Mouse (Mus musculus): ENCODE measurements around the gene BC035044.
"Not testable (repeated sequence)": the region's sequence is repeated elsewhere in the genome, so short reads cannot be mapped to it uniquely, and the experiment has no call there.

The BC035044 gene

DNA sequence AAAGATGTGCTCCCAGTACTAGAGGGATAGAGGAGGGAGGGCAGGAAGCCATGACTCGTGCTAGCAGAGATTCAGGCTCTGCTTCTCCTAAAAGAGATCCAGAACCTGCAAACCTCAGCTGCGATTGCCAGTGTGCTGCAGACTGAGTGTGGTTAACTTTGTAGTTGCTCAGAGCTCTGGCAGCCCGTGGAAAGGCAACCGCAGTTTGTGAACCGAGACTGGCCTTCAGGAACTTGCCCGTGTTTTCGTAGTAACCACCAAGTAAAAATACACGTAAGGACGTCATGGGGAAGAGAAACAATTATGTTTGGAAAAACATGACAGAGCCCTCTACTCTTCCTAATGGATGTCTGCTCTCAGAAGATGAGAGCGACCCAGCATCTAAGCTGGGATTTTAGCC is 57.9 kb downstream of the BC035044 start:
- DNase-seq (ENCODE audit: low spot score) = no peak

DNA sequence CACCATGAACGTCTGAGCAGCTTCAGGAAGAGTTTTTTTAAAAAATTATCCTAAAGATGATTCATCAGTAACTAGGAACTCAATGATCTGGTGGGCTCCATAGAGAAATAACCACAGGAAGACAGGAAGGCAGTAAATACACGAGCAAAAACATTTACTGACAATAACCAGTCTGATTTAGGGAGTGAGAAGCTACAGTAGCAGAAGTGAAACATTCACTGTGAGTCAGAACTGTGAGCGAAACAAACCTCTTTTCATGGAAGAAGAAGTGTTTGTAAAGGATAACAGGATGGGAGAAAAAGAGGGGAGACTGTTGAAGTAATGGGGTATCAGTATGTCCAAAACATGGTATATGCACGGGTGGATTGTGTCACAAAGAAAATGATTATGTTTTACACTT is 61.1 kb downstream of the BC035044 start:
- no peak for DNase-seq (ENCODE audit: low spot score)

DNA sequence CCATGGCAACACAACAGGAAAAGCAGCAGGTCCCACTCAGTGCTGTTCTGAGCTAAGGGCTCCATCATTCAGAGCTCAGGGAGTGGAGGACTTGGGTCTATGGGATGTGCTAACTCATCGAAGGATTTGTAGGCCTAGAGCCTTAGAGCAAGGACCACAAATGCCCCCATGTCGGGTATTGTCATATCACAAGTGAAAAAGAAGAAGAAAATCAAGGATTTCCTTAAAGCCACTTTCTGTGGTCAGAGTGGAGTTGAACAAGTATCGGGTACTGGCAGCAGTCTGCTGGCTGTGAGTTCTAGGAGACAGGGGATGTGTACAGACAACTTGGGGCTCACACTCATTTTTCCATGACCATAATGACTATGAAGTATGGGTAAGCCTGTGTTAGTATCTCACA is 64.1 kb downstream of the BC035044 start:
- no peak for DNase-seq (ENCODE audit: low spot score)

DNA sequence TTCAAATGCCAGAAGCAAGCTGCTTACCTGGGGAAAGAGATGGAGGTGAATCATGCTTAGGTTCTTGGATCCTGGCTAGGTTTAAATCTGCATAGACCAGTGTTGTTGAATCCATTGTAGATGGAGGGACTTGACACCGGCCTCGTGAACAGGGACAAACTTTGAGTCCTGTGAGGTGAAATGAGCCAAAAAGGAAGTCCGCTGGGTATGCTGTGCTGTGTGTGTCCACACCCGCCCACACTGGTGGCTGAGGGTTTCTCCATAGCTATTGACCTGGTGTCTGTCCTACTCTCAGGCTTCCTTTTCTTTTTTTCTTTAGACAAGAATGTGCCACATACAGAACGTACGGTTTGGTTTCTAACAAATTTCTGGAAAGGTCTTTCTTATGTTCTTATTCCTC is 64.8 kb downstream of the BC035044 start, which contains the start of the genes Gm44511 and Klrb1b:
Gm44511 (minus strand) TSS at position 184 of the 400 bp plus-strand sequence.
Klrb1b (minus strand) TSS at position 200 of the 400 bp plus-strand sequence.
- DNase-seq (ENCODE audit: low spot score) = no peak

DNA sequence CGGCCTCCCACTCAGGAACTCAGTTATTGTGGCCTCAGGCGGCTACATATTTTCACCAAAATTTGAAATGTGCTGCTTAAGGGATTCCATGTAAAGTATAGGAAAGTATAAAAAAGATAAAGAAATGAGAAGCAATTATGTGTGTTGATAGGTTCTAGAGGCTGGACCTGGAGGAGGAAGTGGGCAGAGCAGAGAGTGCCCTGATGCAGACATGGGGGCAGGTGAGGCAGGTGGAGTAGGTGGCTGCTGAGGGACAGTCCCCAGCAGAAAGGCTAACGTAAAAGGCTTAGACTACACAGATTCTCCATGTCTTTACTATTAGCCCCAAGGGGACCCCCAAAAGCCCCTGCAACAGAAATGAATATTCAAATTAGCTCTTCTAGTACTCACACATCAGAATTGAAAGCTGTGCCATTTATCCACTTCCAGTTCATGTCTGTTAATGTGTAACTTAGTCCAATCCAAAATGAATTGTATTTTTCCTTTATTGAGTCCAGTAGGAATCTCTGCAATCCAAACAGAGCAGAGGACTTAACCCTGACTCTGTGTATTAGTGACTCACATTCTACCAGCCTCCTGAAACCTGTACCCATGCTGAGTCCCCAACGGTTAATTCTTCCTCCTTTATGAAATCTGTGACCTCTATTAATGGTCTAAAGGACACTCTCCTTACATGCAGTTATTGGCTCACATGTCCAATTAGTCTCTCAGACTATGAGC is 72.7 kb downstream of the BC035044 start:
- no peak for DNase-seq (ENCODE audit: low spot score)

DNA sequence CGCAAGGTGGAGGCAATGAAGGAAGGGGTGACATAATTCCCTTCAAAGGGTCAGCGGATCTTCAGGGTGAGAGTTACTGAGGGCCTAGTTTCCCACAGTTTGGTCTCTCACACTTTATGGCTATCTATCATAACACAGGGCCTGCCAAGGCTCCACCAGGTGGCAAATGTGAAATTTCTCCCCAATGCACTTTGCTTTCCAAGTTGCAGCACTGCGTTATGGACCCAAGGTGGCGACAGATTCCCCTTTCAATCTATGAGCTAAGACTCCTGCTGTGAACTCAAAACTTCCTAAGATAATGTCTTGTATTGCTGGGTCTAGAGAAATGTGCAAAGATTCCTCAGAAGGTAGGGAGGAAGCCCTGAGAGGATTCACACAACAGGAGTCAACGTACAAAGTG is 82.4 kb downstream of the BC035044 start:
- no peak for DNase-seq (ENCODE audit: low spot score)

DNA sequence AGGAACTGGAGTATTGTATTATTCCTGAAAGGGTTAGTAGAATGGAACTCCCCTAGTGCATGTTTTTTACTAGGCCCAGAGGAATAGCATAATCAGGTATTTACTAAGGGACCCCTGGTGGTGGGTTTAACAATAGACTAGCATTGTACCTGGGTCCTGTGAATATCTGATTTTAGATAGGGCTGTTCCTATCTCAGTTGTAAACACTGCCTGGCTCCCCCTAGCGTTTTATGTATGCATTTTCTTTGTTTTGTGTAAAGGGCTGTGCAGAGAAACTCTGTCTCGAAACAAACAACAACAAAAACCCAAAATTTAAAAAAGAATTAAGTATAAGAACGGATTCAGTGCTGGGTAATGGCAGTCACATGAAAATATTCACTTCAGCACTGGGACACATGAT is 83.9 kb downstream of the BC035044 start:
- DNase-seq (ENCODE audit: low spot score) = no peak

DNA sequence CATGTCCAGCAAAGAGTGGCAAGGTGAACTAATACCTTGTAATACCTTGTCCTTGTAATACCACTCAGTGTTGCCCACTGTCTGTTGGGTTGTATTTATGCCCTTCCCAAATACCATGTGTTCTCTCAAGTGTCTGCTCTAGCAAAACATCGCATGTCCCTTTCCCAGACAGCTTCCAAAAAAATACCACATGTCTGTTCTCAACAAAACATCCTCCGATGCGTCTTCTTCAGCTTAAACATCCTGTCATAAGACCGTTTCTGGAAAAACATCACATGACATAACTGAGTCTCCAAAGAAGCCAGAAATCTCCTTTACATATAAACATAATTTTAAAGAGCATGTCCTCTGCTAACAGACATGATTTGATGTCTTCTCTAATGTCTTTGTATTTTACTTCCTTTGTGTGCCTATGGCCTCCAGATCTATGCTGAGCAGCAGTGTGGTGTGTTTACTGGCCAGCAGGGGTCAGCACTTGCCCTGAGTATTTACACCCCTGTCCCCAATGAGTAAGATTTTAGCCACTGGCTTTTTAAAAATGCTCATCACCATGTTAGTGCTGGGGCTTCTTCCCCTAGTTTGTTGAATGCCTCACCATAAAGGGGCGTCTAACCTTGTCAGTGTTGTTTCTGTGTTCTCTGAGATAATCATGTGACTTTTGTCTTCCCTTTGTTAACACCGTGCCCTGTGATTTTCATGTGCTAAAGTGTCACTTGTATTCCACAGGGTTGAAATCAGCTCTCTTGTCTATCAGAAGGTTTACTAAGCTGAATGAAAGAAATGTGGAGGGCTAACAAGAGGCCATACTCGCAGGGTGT is 85.9 kb downstream of the BC035044 start:
- DNase-seq (ENCODE audit: low spot score) = peak; percentile 33

DNA sequence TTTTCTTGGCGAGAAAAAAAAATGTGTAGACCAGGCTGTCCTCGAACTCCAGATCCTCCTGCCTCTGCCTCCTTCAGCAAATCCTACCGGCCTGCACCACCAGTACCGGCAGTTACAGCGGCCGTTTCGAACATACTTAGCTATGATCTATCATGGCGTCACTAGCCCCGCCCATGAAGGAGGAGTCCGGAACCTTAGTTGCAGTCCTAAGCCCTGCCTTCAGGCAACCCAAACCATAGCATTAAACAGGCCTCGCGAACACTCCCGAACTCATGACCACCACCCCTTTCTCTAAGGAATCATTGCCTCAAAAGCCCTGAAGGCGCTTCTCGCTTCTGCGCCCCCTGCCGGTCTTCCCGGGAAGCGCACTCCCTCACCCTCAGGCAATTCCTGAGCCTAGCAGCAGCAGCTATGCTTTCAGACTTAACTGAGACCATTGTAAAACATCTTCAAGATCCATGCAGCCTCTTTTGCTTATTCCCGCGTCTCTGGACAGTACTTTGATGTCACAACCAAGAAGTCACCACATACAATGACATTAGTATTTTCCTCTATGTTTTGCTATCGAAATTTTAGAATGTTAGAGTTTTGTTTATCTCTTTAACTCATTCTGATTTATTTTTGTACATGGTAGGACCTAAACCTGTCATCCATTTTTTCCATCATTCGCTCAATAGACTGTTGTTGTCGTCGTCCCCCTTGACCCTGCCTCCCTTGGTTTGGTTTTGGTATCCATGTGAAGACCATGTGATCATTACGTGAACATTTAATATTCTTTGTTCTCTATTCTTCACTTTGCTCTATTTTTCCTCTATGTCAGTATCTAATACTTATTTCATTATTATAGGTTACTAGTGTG is 87.7 kb downstream of the BC035044 start:
- DNase-seq (ENCODE audit: low spot score) = peak; percentile 96

DNA sequence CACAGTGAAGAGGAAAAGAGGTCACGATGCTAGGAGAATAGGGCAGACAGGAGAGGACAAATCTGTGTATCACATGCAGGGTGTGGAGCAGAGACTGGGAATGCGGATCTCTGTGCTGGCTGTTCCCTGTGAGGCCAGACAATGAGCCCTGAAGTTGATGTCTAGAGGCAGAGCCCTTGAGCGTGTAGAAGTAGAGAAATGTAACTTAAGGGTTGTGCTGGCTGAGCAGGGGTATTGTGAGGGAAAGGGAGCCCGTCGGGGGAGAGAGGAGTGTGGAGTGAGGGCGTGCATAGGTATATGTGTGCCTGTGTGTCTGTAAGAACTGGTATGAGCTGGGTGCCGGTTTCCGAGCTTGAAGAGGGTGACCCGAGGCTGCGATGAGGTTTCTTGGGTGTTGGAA is 88.4 kb downstream of the BC035044 start:
- DNase-seq (ENCODE audit: low spot score) = peak; percentile 24

DNA sequence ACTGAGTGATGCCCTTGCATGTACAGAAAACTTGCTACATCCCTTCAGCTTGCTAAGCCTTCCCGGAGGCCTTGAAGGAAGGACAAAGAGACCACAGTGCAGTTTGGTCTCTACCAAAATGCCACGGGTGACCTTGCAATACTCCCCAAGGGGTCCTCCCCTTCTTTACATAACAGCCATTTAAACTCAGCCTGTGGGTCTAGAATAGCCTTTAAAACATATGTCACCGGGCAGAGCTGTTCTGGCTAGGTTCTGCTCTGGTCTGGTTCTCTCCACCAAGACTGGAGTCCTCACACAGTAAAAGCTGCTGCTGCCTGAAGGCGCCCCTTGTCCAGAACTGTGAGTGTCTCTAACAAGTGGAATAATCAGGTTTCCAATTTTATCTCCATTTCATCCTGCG is 90.2 kb downstream of the BC035044 start:
- not testable (repeated sequence) for DNase-seq (ENCODE audit: low spot score)

DNA sequence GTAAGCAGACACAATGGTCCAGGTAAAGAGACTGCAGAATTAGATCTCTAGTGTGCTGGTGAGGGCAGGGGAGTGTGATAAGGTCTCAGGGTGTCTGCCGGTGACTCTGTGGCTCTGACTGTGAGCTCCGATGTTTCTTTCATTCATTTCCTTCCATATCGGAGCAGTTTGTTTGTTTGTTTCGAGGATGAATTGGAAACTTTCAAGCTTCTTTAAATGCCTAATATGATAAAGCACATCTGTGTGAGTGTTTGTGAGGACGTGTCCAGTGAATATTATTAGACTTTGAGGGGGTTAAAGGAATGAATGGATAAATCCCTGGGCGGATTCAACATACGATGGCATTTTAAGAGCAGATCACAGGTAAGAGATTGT is 91.0 kb downstream of the BC035044 start:
- no peak for DNase-seq (ENCODE audit: low spot score)

DNA sequence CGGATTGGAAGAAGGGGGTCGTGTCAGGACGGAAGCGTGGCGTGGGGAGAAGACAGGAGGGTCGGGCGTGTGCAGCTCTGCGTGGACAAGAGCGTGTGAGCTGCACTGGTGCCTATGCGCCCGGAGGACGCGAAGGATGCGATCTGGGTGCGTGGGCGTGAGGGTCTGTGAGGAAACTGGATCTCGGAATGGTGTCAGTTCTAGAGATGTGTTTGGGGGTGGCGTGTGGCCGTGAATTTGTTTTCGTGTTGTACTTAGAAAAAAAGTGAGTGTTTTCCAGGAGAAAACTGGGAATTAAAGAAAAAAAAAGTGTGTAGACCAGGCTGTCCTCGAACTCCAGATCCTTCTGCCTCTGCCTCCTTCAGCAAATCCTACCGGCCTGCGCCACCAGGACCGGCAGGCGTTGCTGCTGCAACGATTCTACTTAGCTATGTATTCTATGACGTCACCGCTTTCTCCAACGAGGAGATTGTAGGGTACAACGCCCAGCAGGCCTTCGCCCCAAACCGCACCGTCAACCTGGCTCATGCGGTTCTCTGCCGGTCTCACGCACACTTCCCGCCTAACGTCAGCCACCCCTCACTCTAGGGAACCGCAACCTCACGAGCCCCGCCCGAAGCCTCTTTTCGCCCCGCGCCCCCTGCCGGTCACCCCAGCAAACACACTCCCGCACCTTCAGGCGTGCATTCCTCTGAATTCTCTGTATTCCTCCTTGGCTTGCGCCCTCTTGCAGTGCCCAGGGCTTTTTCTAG is 91.6 kb downstream of the BC035044 start:
- DNase-seq (ENCODE audit: low spot score) = peak; percentile 87
